Mouse (Mus musculus): ENCODE results near the gene 3110082I17Rik.

GRCm38 (mm10) chr5:139338891-139339290 lies 121.4 kb downstream of the 3110082I17Rik start:
- TF ChIP-seq CTCF (IDR thresholded peaks at IDR 0.05; ENCODE audit: extremely low read depth, insufficient read length, insufficient replicate concordance, low read depth, low read length) = no peak
- no peak for TF ChIP-seq POLR2A (IDR thresholded peaks at IDR 0.05; ENCODE audit: low read depth, low read length)
